Comparison of ENCODE assay signal across 12 mouse cellular contexts in the genomic region with DNA sequence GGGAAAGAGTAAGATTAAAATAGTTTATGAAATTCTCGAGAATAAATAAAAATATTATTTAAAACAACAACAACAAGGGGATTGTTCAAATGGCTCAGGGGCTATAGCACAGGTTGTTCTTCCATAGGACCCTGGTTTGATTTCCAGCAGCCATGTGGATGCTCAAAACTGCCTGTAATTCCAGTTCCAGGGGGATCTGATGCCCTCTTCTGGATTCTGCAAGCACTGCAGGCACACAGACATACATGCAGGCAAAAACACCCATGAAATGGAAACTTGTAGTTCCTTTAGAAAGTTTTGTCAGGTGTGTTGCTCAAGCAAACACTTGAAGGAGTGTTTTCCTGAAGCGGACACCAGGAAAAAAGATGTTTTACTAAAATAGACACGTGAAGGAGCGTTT. TPM values are rescaled to one million over a fixed set of nuclear protein-coding genes. Genes with fewer than 3 reads are reported as not detected.
A peak's percentile ranks its signal among the peaks of the same experiment; 100 is the strongest.
DNase-seq lines count a peak whose midpoint lies in the region; ATAC-seq and TF ChIP-seq lines count a peak whose summit lies in the region.
"Had no signal": no experiment of that assay in that cellular context is flagged by ENCODE, and none has a peak within 500 bp of the region (broad histone marks: within the 10 kb centered on the region; RNA-seq: fewer than 3 reads in every experiment).

No protein-coding gene starts in this region.

- no peaks in the 10 kb centered on the region for H3K36me3 ChIP-seq in E14TG2a.4 (ENCODE audit: insufficient read depth, low read length)
- H3K36me3 ChIP-seq in liver, embryonic 14.5 days (replicated peaks; ENCODE audit: control insufficient read depth, insufficient read depth, low read depth): no peaks in the 10 kb centered on the region
- H3K36me3 ChIP-seq: forebrain, embryonic 10.5 days; heart, embryonic 13.5 days; midbrain, embryonic 13.5 days had no signal

- ATAC-seq in liver, embryonic 14.5 days (ENCODE audit: insufficient read depth): no peak
- ATAC-seq: midbrain, embryonic 13.5 days had no signal

- H3K9me3 ChIP-seq in E14TG2a.4 (ENCODE audit: low read length): peaks cover 46% of the 10 kb centered on the region
- no peaks in the 10 kb centered on the region for H3K9me3 ChIP-seq in liver, embryonic 14.5 days (ENCODE audit: control insufficient read depth, low read length)
- H3K9me3 ChIP-seq: forebrain, embryonic 10.5 days had no signal

- H3K27ac ChIP-seq in liver, embryonic 14.5 days: no peak overlapping the region
- H3K27ac ChIP-seq: forebrain, embryonic 10.5 days; heart, embryonic 13.5 days; midbrain, embryonic 13.5 days had no signal

- DNase-seq in adrenal gland, postnatal 10 days: peak; percentile 16
- DNase-seq in adrenal gland, adult 8-10 months: no peak
- peak; percentile 16 to 20 for DNase-seq in kidney, postnatal 4 days
- no peak for DNase-seq in kidney, adult 18-20 months
- DNase-seq in liver, embryonic 14.5 days (ENCODE audit: low read depth in 3 of 3, low spot score in 3 of 3): no peak
- DNase-seq in frontal cortex, postnatal 25 days (ENCODE audit: low spot score in 2 of 2): no peak
- DNase-seq in cerebellum, postnatal 4 days (ENCODE audit: low spot score in 2 of 2): no peak
- DNase-seq: kidney, postnatal 14 days had no signal

- no peak for TF ChIP-seq EP300 in liver, embryonic 14.5 days (IDR thresholded peaks at IDR 0.05; ENCODE audit: low read depth)

- H3K9ac ChIP-seq in liver, embryonic 14.5 days (replicated peaks): no peak overlapping the region
- H3K9ac ChIP-seq: heart, embryonic 13.5 days; midbrain, embryonic 13.5 days had no signal

- H3K27me3 ChIP-seq in E14TG2a.4 (ENCODE audit: insufficient read depth, low read length): no peaks in the 10 kb centered on the region
- no peaks in the 10 kb centered on the region for H3K27me3 ChIP-seq in liver, embryonic 14.5 days (ENCODE audit: control insufficient read depth, insufficient read depth, low read length)
- H3K27me3 ChIP-seq: heart, embryonic 13.5 days; midbrain, embryonic 13.5 days had no signal

- 0 out of 2 replicates have a peak, but pooled peaks have one; percentile 6 for TF ChIP-seq CTCF in E14TG2a.4 (conservative IDR thresholded peaks at IDR 0.05; ENCODE audit: low read length)
- TF ChIP-seq CTCF in liver, embryonic 14.5 days (IDR thresholded peaks at IDR 0.05; ENCODE audit: low read depth): peak; percentile 61

- no peak overlapping the region for H3K4me2 ChIP-seq in liver, embryonic 14.5 days (ENCODE audit: low read depth)
- H3K4me2 ChIP-seq: midbrain, embryonic 13.5 days had no signal

- H3K4me1 ChIP-seq in E14TG2a.4 (replicated peaks; ENCODE audit: low read depth, low read length): no peaks in the 10 kb centered on the region
- H3K4me1 ChIP-seq in liver, embryonic 14.5 days (replicated peaks; ENCODE audit: control insufficient read depth in 2 of 2, insufficient read depth in 2 of 2, low read length in 1 of 2): peaks cover 0 to 7% of the 10 kb centered on the region in 2 experiments; a peak in 1 of 4 replicates
- H3K4me1 ChIP-seq: forebrain, embryonic 10.5 days; midbrain, embryonic 13.5 days had no signal

- 53% methylated on average over 4 of the region's 4 CpGs for WGBS in liver, embryonic 14.5 days (ENCODE audit: insufficient replicate concordance)

- no peak overlapping the region for H3K4me3 ChIP-seq in E14TG2a.4 (replicated peaks; ENCODE audit: low read length)
- no peak overlapping the region for H3K4me3 ChIP-seq in liver, embryonic 14.5 days (ENCODE audit: insufficient read depth in 1 of 2, low read depth in 2 of 2, low read length in 2 of 2)
- H3K4me3 ChIP-seq: forebrain, embryonic 10.5 days; heart, embryonic 13.5 days; midbrain, embryonic 13.5 days had no signal

RNA-seq across cellular contexts. Expression of gene Ccnf, which starts 31.4 kb away (rescaled TPM):
- total RNA-seq in adrenal gland, postnatal 10 days (2021): 10 to 100 TPM in 1 of 2 experiments, 1 to 10 TPM in 1; 10.0 to 15.9 TPM
- 1 to 10 TPM; 1.9 to 3.6 (median 2.7) TPM for total RNA-seq in adrenal gland, adult 8-10 months (2022)
- polyA plus RNA-seq in liver, embryonic 14.5 days (2012; rRNA removed): 34.0 and 36.9 TPM in 2 replicates
- polyA plus RNA-seq in liver, embryonic 14.5 days (2014; fragmentation: Nextera tagmentation; extraction: Ambion mirVana): 69.5 and 71.7 TPM in 2 replicates

Comparison
In these comparisons a context has a peak if more than half of its experiments do, and no peak if none do; other contexts are left out.
1. DNase-seq: peak in adrenal gland, postnatal 10 days (single experiment) and kidney, postnatal 4 days (2 of 2); none in adrenal gland, adult 8-10 months (single experiment), kidney, adult 18-20 months (single experiment), liver, embryonic 14.5 days (0 of 3), frontal cortex, postnatal 25 days (0 of 2) and cerebellum, postnatal 4 days (0 of 2).